Mouse (Mus musculus): ENCODE measurements around the gene Slc17a7. TPM values are rescaled to one million over a fixed set of nuclear protein-coding genes. Genes with fewer than 3 reads are reported as not detected.

Gene Slc17a7
- polyA plus RNA-seq, 1 experiment from 2014 or later: 2.3 TPM

- H3K27ac ChIP-seq (ENCODE audit: low read depth, low read length): no peak overlapping the region
Measured at GRCm38 (mm10) chr7:45155590-45155989, 8.2 kb upstream of the Slc17a7 start.

GRCm38 (mm10) chr7:45156206-45156605 is 7.5 kb upstream of the Slc17a7 start:
- ATAC-seq (ENCODE audit: insufficient read depth, low FRiP score, low TSS enrichment) (no peak), DNase-seq (ENCODE audit: low spot score) (no peak)
- peaks cover 5% of the 10 kb centered on the region for H3K4me1 ChIP-seq (ENCODE audit: control insufficient read depth, insufficient read depth, low read length)
- 0 out of 2 replicates have a peak, but pooled peaks cover 3% of the 10 kb centered on the region for H3K36me3 ChIP-seq (ENCODE audit: control insufficient read depth, insufficient read depth, low read length)
- H3K9ac ChIP-seq (ENCODE audit: low read length): no peak overlapping the region
- H3K27ac ChIP-seq (ENCODE audit: low read depth, low read length): no peak overlapping the region
- WGBS: 96% methylated on average over 15 of the region's 15 CpGs
- no peaks in the 10 kb centered on the region for H3K27me3 ChIP-seq (ENCODE audit: control insufficient read depth, insufficient read depth, low read length)
- H3K4me3 ChIP-seq (ENCODE audit: low read depth, low read length): no peak overlapping the region
- H3K4me2 ChIP-seq (ENCODE audit: low read depth): no peak overlapping the region
- H3K9me3 ChIP-seq (ENCODE audit: control insufficient read depth, low read length): no peaks in the 10 kb centered on the region

More at GRCm38 (mm10) chr7:45155590-45155989, 8.2 kb upstream of the Slc17a7 start:
- 84% methylated on average over 9 of the region's 9 CpGs for WGBS
- Histone ChIP-seq H3K4me1 (ENCODE audit: control insufficient read depth, insufficient read depth, low read length) (peaks cover 5% of the 10 kb centered on the region), H3K4me2 (ENCODE audit: low read depth) (no peak overlapping the region), H3K9ac (ENCODE audit: low read length) (no peak overlapping the region), H3K4me3 (ENCODE audit: low read depth, low read length) (no peak overlapping the region), H3K27me3 (ENCODE audit: control insufficient read depth, insufficient read depth, low read length) (no peaks in the 10 kb centered on the region), H3K9me3 (ENCODE audit: control insufficient read depth, low read length) (no peaks in the 10 kb centered on the region), H3K36me3 (ENCODE audit: control insufficient read depth, insufficient read depth, low read length) (0 out of 2 replicates have a peak, but pooled peaks cover 3% of the 10 kb centered on the region)
- ATAC-seq (ENCODE audit: insufficient read depth, low FRiP score, low TSS enrichment) (no peak), DNase-seq (ENCODE audit: low spot score) (no peak)

- Histone ChIP-seq H3K9me3 (ENCODE audit: control insufficient read depth, low read length) (no peaks in the 10 kb centered on the region), H3K4me1 (ENCODE audit: control insufficient read depth, insufficient read depth, low read length) (peaks cover 10% of the 10 kb centered on the region), H3K4me2 (ENCODE audit: low read depth) (no peak overlapping the region), H3K27me3 (ENCODE audit: control insufficient read depth, insufficient read depth, low read length) (peaks cover 2% of the 10 kb centered on the region; the same call in 1 of the 2 replicates), H3K4me3 (ENCODE audit: low read depth, low read length) (no peak overlapping the region), H3K36me3 (ENCODE audit: control insufficient read depth, insufficient read depth, low read length) (0 out of 2 replicates have a peak, but pooled peaks cover 3% of the 10 kb centered on the region), H3K27ac (ENCODE audit: low read depth, low read length) (no peak overlapping the region), H3K9ac (ENCODE audit: low read length) (no peak overlapping the region)
- no peak for ATAC-seq (ENCODE audit: insufficient read depth, low FRiP score, low TSS enrichment)
- no peak for DNase-seq (ENCODE audit: low spot score)
- 90% methylated on average over 14 of the region's 14 CpGs for WGBS
Measured at GRCm38 (mm10) chr7:45157459-45157858, 6.3 kb upstream of the Slc17a7 start.

GRCm38 (mm10) chr7:45158991-45159390 is 4.8 kb upstream of the Slc17a7 start:
- Histone ChIP-seq H3K36me3 (ENCODE audit: control insufficient read depth, insufficient read depth, low read length) (0 out of 2 replicates have a peak, but pooled peaks cover 3% of the 10 kb centered on the region), H3K4me1 (ENCODE audit: control insufficient read depth, insufficient read depth, low read length) (peaks cover 9% of the 10 kb centered on the region), H3K9me3 (ENCODE audit: control insufficient read depth, low read length) (no peaks in the 10 kb centered on the region), H3K27me3 (ENCODE audit: control insufficient read depth, insufficient read depth, low read length) (peaks cover 16% of the 10 kb centered on the region), H3K4me3 (ENCODE audit: low read depth, low read length) (no peak overlapping the region), H3K4me2 (ENCODE audit: low read depth) (no peak overlapping the region), H3K27ac (ENCODE audit: low read depth, low read length) (no peak overlapping the region), H3K9ac (ENCODE audit: low read length) (no peak overlapping the region)
- no peak for ATAC-seq (ENCODE audit: insufficient read depth, low FRiP score, low TSS enrichment)
- 92% methylated on average over 6 of the region's 6 CpGs for WGBS
- DNase-seq (ENCODE audit: low spot score): no peak

- ATAC-seq (ENCODE audit: insufficient read depth, low FRiP score, low TSS enrichment): no peak
- H3K4me1 ChIP-seq (ENCODE audit: control insufficient read depth, insufficient read depth, low read length): peaks cover 9% of the 10 kb centered on the region
- no peaks in the 10 kb centered on the region for H3K9me3 ChIP-seq (ENCODE audit: control insufficient read depth, low read length)
- no peak overlapping the region for H3K9ac ChIP-seq (ENCODE audit: low read length)
- no peak overlapping the region for H3K27ac ChIP-seq (ENCODE audit: low read depth, low read length)
- H3K36me3 ChIP-seq (ENCODE audit: control insufficient read depth, insufficient read depth, low read length): 0 out of 2 replicates have a peak, but pooled peaks cover 3% of the 10 kb centered on the region
- DNase-seq (ENCODE audit: low spot score): no peak
- peaks cover 30% of the 10 kb centered on the region for H3K27me3 ChIP-seq (ENCODE audit: control insufficient read depth, insufficient read depth, low read length)
- WGBS: 95% methylated on average over 6 of the region's 6 CpGs
- no peak overlapping the region for H3K4me2 ChIP-seq (ENCODE audit: low read depth)
- no peak overlapping the region for H3K4me3 ChIP-seq (ENCODE audit: low read depth, low read length)
Measured at GRCm38 (mm10) chr7:45160316-45160800, 3.4 kb upstream of the Slc17a7 start.

GRCm38 (mm10) chr7:45160866-45161265 is 2.9 kb upstream of the Slc17a7 start:
- H3K4me1 ChIP-seq (ENCODE audit: control insufficient read depth, insufficient read depth, low read length): peaks cover 9% of the 10 kb centered on the region
- H3K9ac ChIP-seq (ENCODE audit: low read length): no peak overlapping the region
- H3K9me3 ChIP-seq (ENCODE audit: control insufficient read depth, low read length): no peaks in the 10 kb centered on the region
- peaks cover 35% of the 10 kb centered on the region for H3K27me3 ChIP-seq (ENCODE audit: control insufficient read depth, insufficient read depth, low read length)
- H3K36me3 ChIP-seq (ENCODE audit: control insufficient read depth, insufficient read depth, low read length): 0 out of 2 replicates have a peak, but pooled peaks cover 3% of the 10 kb centered on the region
- DNase-seq (ENCODE audit: low spot score): no peak
- no peak for ATAC-seq (ENCODE audit: insufficient read depth, low FRiP score, low TSS enrichment)
- WGBS: 98% methylated on average over 3 of the region's 3 CpGs
- no peak overlapping the region for H3K4me2 ChIP-seq (ENCODE audit: low read depth)
- H3K4me3 ChIP-seq (ENCODE audit: low read depth, low read length): no peak overlapping the region
- H3K27ac ChIP-seq (ENCODE audit: low read depth, low read length): no peak overlapping the region

GRCm38 (mm10) chr7:45161612-45162473 is 1.9 kb upstream of the Slc17a7 start:
- ATAC-seq (ENCODE audit: insufficient read depth, low FRiP score, low TSS enrichment) (peak; percentile 77), DNase-seq (ENCODE audit: low spot score) (peak; percentile 88)
- H3K4me3 ChIP-seq (ENCODE audit: low read depth, low read length): peak overlapping the region; percentile 23
- H3K9me3 ChIP-seq (ENCODE audit: control insufficient read depth, low read length): no peaks in the 10 kb centered on the region
- H3K4me2 ChIP-seq (ENCODE audit: low read depth): peak overlapping the region; percentile 63
- no peak overlapping the region for H3K9ac ChIP-seq (ENCODE audit: low read length)
- H3K27me3 ChIP-seq (ENCODE audit: control insufficient read depth, insufficient read depth, low read length): peaks cover 44% of the 10 kb centered on the region
- 6% methylated on average over 35 of the region's 35 CpGs for WGBS
- 0 out of 2 replicates have a peak, but pooled peaks cover 3% of the 10 kb centered on the region for H3K36me3 ChIP-seq (ENCODE audit: control insufficient read depth, insufficient read depth, low read length)
- H3K27ac ChIP-seq (ENCODE audit: low read depth, low read length): no peak overlapping the region
- H3K4me1 ChIP-seq (ENCODE audit: control insufficient read depth, insufficient read depth, low read length): peaks cover 9% of the 10 kb centered on the region

GRCm38 (mm10) chr7:45162551-45162950 is 1.2 kb upstream of the Slc17a7 start:
- Histone ChIP-seq H3K9ac (ENCODE audit: low read length) (no peak overlapping the region), H3K4me2 (ENCODE audit: low read depth) (peak overlapping the region; percentile 63), H3K4me3 (ENCODE audit: low read depth, low read length) (peak overlapping the region; percentile 23), H3K27ac (ENCODE audit: low read depth, low read length) (no peak overlapping the region), H3K36me3 (ENCODE audit: control insufficient read depth, insufficient read depth, low read length) (0 out of 2 replicates have a peak, but pooled peaks cover 3% of the 10 kb centered on the region), H3K9me3 (ENCODE audit: control insufficient read depth, low read length) (no peaks in the 10 kb centered on the region), H3K4me1 (ENCODE audit: control insufficient read depth, insufficient read depth, low read length) (peaks cover 9% of the 10 kb centered on the region), H3K27me3 (ENCODE audit: control insufficient read depth, insufficient read depth, low read length) (peaks cover 50% of the 10 kb centered on the region)
- DNase-seq (ENCODE audit: low spot score) (no peak), ATAC-seq (ENCODE audit: insufficient read depth, low FRiP score, low TSS enrichment) (no peak)
- 22% methylated on average over 6 of the region's 6 CpGs for WGBS

Measured in neural tube, embryonic 11.5 days (tissue).